Mouse (Mus musculus) adrenal gland, adult 18-20 months (tissue): ENCODE measurements around the gene Sik3. TPM values are rescaled to one million over a fixed set of nuclear protein-coding genes. Genes with fewer than 3 reads are reported as not detected.
A peak's percentile ranks its signal among the peaks of the same experiment; 100 is the strongest.

ENCODE experiments used
- DNase-seq, 2 experiments: peaks; one replicate each; pipeline ENCODE4 v3.0.0; 2021 to 2022; ENCODE audit warnings: low spot score in 2 of 2
- total RNA-seq, 2 experiments: library from RNA; stranded (reverse); gene quantifications; 1 replicate in 1 of 2; 2 replicates in 1 of 2; pipeline ENCODE4 v1.2.3; 2021

Sik3 gene
- total RNA-seq, 2 experiments from 2014 or later = 63.2 to 88.3 TPM

- no peak for DNase-seq
These were observed 210.5 kb downstream of the Sik3 start for GRCm38 (mm10) chr9:46223090-46223489.

- DNase-seq = no peak
These were observed 211.5 kb downstream of the Sik3 start for GRCm38 (mm10) chr9:46224101-46224500.

- DNase-seq = no peak
These were observed 212.5 kb downstream of the Sik3 start for GRCm38 (mm10) chr9:46224945-46225660.

GRCm38 (mm10) chr9:46227064-46227614, 214.5 kb downstream of the Sik3 start:
- DNase-seq = no peak

GRCm38 (mm10) chr9:46228491-46228890, 215.9 kb downstream of the Sik3 start, which contains the start of gene Apoa1:
Gene Apoa1 (plus strand): TSS chr9:46228580.
- DNase-seq = no peak

GRCm38 (mm10) chr9:46229573-46230449, 217.2 kb downstream of the Sik3 start:
- peak; percentile 74 to 75 for DNase-seq

GRCm38 (mm10) chr9:46230450-46230975, 217.9 kb downstream of the Sik3 start:
- DNase-seq = no peak

GRCm38 (mm10) chr9:46235196-46235595, 222.6 kb downstream of the Sik3 start:
- DNase-seq = no peak

- no peak for DNase-seq
These were observed 222.8 kb downstream of the Sik3 start, which contains the start of gene Apoc3 for GRCm38 (mm10) chr9:46235596-46235648. Gene Apoc3 (minus strand): TSS chr9:46235636.

GRCm38 (mm10) chr9:46235649-46236048, 223.0 kb downstream of the Sik3 start:
- no peak for DNase-seq

GRCm38 (mm10) chr9:46238850-46239249, 226.2 kb downstream of the Sik3 start:
- no peak for DNase-seq

GRCm38 (mm10) chr9:46240526-46241153, 228.0 kb downstream of the Sik3 start, which contains the start of gene Apoa4:
Gene Apoa4 (plus strand): TSS chr9:46240696.
- no peak for DNase-seq

GRCm38 (mm10) chr9:46241818-46242217, 229.2 kb downstream of the Sik3 start:
- DNase-seq = no peak

GRCm38 (mm10) chr9:46243122-46243521, 230.5 kb downstream of the Sik3 start:
- no peak for DNase-seq

- no peak for DNase-seq
These were observed 231.0 kb downstream of the Sik3 start for GRCm38 (mm10) chr9:46243584-46243983.

GRCm38 (mm10) chr9:46246752-46247324, 234.2 kb downstream of the Sik3 start:
- peak; percentile 55 to 62 for DNase-seq

GRCm38 (mm10) chr9:46256177-46256576, 243.6 kb downstream of the Sik3 start:
- no peak for DNase-seq

- no peak for DNase-seq
These were observed 244.2 kb downstream of the Sik3 start for GRCm38 (mm10) chr9:46256658-46257385.

- DNase-seq = no peak
These were observed 244.9 kb downstream of the Sik3 start for GRCm38 (mm10) chr9:46257546-46257945.

GRCm38 (mm10) chr9:46259111-46259510, 246.5 kb downstream of the Sik3 start:
- DNase-seq = no peak

GRCm38 (mm10) chr9:46261131-46261530, 248.5 kb downstream of the Sik3 start:
- DNase-seq = no peak
